Mouse (Mus musculus): Measurements from ENCODE around the gene Lrrc4. TPM values are rescaled to one million over a fixed set of nuclear protein-coding genes. Genes with fewer than 3 reads are reported as not detected.

Gene Lrrc4
- polyA plus RNA-seq, 1 experiment: 0.72 TPM

- Histone ChIP-seq H3K9me3 (replicated peaks; ENCODE audit: control insufficient read depth, insufficient read depth, low read length, poor library complexity, severe bottlenecking) (no peaks in the 10 kb centered on the region), H3K9ac (ENCODE audit: low read depth, poor library complexity, severe bottlenecking) (no peak overlapping the region), H3K4me3 (ENCODE audit: low read depth, low read length) (no peak overlapping the region), H3K27me3 (ENCODE audit: control insufficient read depth, insufficient read depth, low read length, poor library complexity, severe bottlenecking) (no peaks in the 10 kb centered on the region), H3K27ac (ENCODE audit: insufficient read depth, low read length) (no peak overlapping the region), H3K4me1 (ENCODE audit: control insufficient read depth, insufficient read depth, low read length) (no peaks in the 10 kb centered on the region), H3K36me3 (ENCODE audit: control insufficient read depth, insufficient read depth, low read length, poor library complexity, severe bottlenecking) (0 out of 2 replicates have a peak, but pooled peaks cover 2% of the 10 kb centered on the region)
- TF ChIP-seq EP300 (IDR thresholded peaks at IDR 0.05; ENCODE audit: insufficient read depth, low read depth, low read length) (no peak), CTCF (IDR thresholded peaks at IDR 0.05; ENCODE audit: low read depth, low read length) (no peak), POLR2A (IDR thresholded peaks at IDR 0.05; ENCODE audit: insufficient read depth, low read length) (no peak)
These were observed 77.2 kb downstream of the Lrrc4 start for GRCm38 (mm10) chr6:28754127-28754898.

- Histone ChIP-seq H3K4me1 (ENCODE audit: control insufficient read depth, insufficient read depth, low read length) (no peaks in the 10 kb centered on the region), H3K9me3 (replicated peaks; ENCODE audit: control insufficient read depth, insufficient read depth, low read length, poor library complexity, severe bottlenecking) (no peaks in the 10 kb centered on the region), H3K27me3 (ENCODE audit: control insufficient read depth, insufficient read depth, low read length, poor library complexity, severe bottlenecking) (no peaks in the 10 kb centered on the region), H3K36me3 (ENCODE audit: control insufficient read depth, insufficient read depth, low read length, poor library complexity, severe bottlenecking) (0 out of 2 replicates have a peak, but pooled peaks cover 2% of the 10 kb centered on the region), H3K9ac (ENCODE audit: low read depth, poor library complexity, severe bottlenecking) (no peak overlapping the region), H3K27ac (ENCODE audit: insufficient read depth, low read length) (no peak overlapping the region), H3K4me3 (ENCODE audit: low read depth, low read length) (no peak overlapping the region)
- TF ChIP-seq EP300 (IDR thresholded peaks at IDR 0.05; ENCODE audit: insufficient read depth, low read depth, low read length) (no peak), CTCF (IDR thresholded peaks at IDR 0.05; ENCODE audit: low read depth, low read length) (no peak), POLR2A (IDR thresholded peaks at IDR 0.05; ENCODE audit: insufficient read depth, low read length) (no peak)
These were observed 77.9 kb downstream of the Lrrc4 start for GRCm38 (mm10) chr6:28753681-28754080.

- H3K9ac ChIP-seq (ENCODE audit: low read depth, poor library complexity, severe bottlenecking): no peak overlapping the region
- TF ChIP-seq POLR2A (IDR thresholded peaks at IDR 0.05; ENCODE audit: insufficient read depth, low read length) (no peak), EP300 (IDR thresholded peaks at IDR 0.05; ENCODE audit: insufficient read depth, low read depth, low read length) (no peak), CTCF (IDR thresholded peaks at IDR 0.05; ENCODE audit: low read depth, low read length) (no peak)
- H3K4me3 ChIP-seq (ENCODE audit: low read depth, low read length): no peak overlapping the region
- H3K27ac ChIP-seq (ENCODE audit: insufficient read depth, low read length): no peak overlapping the region
- no peaks in the 10 kb centered on the region for H3K9me3 ChIP-seq (replicated peaks; ENCODE audit: control insufficient read depth, insufficient read depth, low read length, poor library complexity, severe bottlenecking)
- H3K36me3 ChIP-seq (ENCODE audit: control insufficient read depth, insufficient read depth, low read length, poor library complexity, severe bottlenecking): 0 out of 2 replicates have a peak, but pooled peaks cover 2% of the 10 kb centered on the region
- H3K27me3 ChIP-seq (ENCODE audit: control insufficient read depth, insufficient read depth, low read length, poor library complexity, severe bottlenecking): no peaks in the 10 kb centered on the region
- H3K4me1 ChIP-seq (ENCODE audit: control insufficient read depth, insufficient read depth, low read length): no peaks in the 10 kb centered on the region
These were observed 78.3 kb downstream of the Lrrc4 start for GRCm38 (mm10) chr6:28753217-28753616.

- no peaks in the 10 kb centered on the region for H3K9me3 ChIP-seq (replicated peaks; ENCODE audit: control insufficient read depth, insufficient read depth, low read length, poor library complexity, severe bottlenecking)
- peaks cover 2% of the 10 kb centered on the region; the same call in 1 of the 2 replicates for H3K36me3 ChIP-seq (ENCODE audit: control insufficient read depth, insufficient read depth, low read length, poor library complexity, severe bottlenecking)
- H3K4me1 ChIP-seq (ENCODE audit: control insufficient read depth, insufficient read depth, low read length): no peaks in the 10 kb centered on the region
- H3K9ac ChIP-seq (ENCODE audit: low read depth, poor library complexity, severe bottlenecking): no peak overlapping the region
- no peak overlapping the region for H3K27ac ChIP-seq (ENCODE audit: insufficient read depth, low read length)
- no peak for TF ChIP-seq POLR2A (IDR thresholded peaks at IDR 0.05; ENCODE audit: insufficient read depth, low read length)
- no peak for TF ChIP-seq EP300 (IDR thresholded peaks at IDR 0.05; ENCODE audit: insufficient read depth, low read depth, low read length)
- no peak for TF ChIP-seq CTCF (IDR thresholded peaks at IDR 0.05; ENCODE audit: low read depth, low read length)
- H3K4me3 ChIP-seq (ENCODE audit: low read depth, low read length): no peak overlapping the region
- H3K27me3 ChIP-seq (ENCODE audit: control insufficient read depth, insufficient read depth, low read length, poor library complexity, severe bottlenecking): no peaks in the 10 kb centered on the region
These were observed 80.4 kb downstream of the Lrrc4 start for GRCm38 (mm10) chr6:28751186-28751585.

GRCm38 (mm10) chr6:28749224-28749623 lies 82.3 kb downstream of the Lrrc4 start:
- no peak overlapping the region for H3K4me3 ChIP-seq (ENCODE audit: low read depth, low read length)
- TF ChIP-seq POLR2A (IDR thresholded peaks at IDR 0.05; ENCODE audit: insufficient read depth, low read length) (no peak), EP300 (IDR thresholded peaks at IDR 0.05; ENCODE audit: insufficient read depth, low read depth, low read length) (no peak), CTCF (IDR thresholded peaks at IDR 0.05; ENCODE audit: low read depth, low read length) (no peak)
- H3K27me3 ChIP-seq (ENCODE audit: control insufficient read depth, insufficient read depth, low read length, poor library complexity, severe bottlenecking): no peaks in the 10 kb centered on the region
- peaks cover 2% of the 10 kb centered on the region; the same call in 1 of the 2 replicates for H3K36me3 ChIP-seq (ENCODE audit: control insufficient read depth, insufficient read depth, low read length, poor library complexity, severe bottlenecking)
- H3K9ac ChIP-seq (ENCODE audit: low read depth, poor library complexity, severe bottlenecking): no peak overlapping the region
- H3K27ac ChIP-seq (ENCODE audit: insufficient read depth, low read length): no peak overlapping the region
- H3K4me1 ChIP-seq (ENCODE audit: control insufficient read depth, insufficient read depth, low read length): no peaks in the 10 kb centered on the region
- no peaks in the 10 kb centered on the region for H3K9me3 ChIP-seq (replicated peaks; ENCODE audit: control insufficient read depth, insufficient read depth, low read length, poor library complexity, severe bottlenecking)

Data from ES-Bruce4 (cell line).